ENCODE assay signal across 7 mouse cellular contexts in genomic region chr7:128575211-128575610, GRCm38 (mm10).
"Had no signal": no experiment of that assay in that cellular context is flagged by ENCODE, and none has a peak within 500 bp of the region (broad histone marks: within the 10 kb centered on the region; RNA-seq: fewer than 3 reads in every experiment).

No protein-coding gene starts in this region.

- DNase-seq: lung, adult 18-20 months; right cerebral cortex, postnatal 14 days; thymus, adult 2 months; thymus, postnatal 25 days; thymus, postnatal 4 days had no signal

- ATAC-seq: midbrain, embryonic 13.5 days; midbrain, embryonic 15.5 days had no signal
